Mouse (Mus musculus) CH12.LX (cell line): ENCODE measurements around the gene Zfp575.

Experiments
- CHD2 ChIP-seq: IDR thresholded peaks from 2 replicates; pipeline ENCODE4 v1.6.1; 2011; ENCODE audit warnings: low read length, improper control_type of control experiment
- CTCF ChIP-seq, 2 experiments: IDR thresholded peaks in 1 of 2; conservative IDR thresholded peaks in 1 of 2; 2 replicates each; pipeline ENCODE4 v1.5.1; 2011 to 2012; ENCODE audit warnings: low read depth in 2 of 2, low read length in 2 of 2, improper control_type of control experiment in 1 of 2, inconsistent platforms in 1 of 2, mild to moderate bottlenecking in 1 of 2, moderate library complexity in 1 of 2
- EP300 ChIP-seq: IDR thresholded peaks from 2 replicates; pipeline ENCODE4 v1.6.1; 2011; ENCODE audit warnings: low read length, improper control_type of control experiment
- HCFC1 ChIP-seq: IDR thresholded peaks from 2 replicates; pipeline ENCODE4 v1.6.1; 2012; ENCODE audit warnings: low read depth, mild to moderate bottlenecking, inconsistent platforms, low read length, improper control_type of control experiment
- MAX ChIP-seq: IDR thresholded peaks from 2 replicates; pipeline ENCODE4 v1.6.1; 2011; ENCODE audit warnings: low read length, improper control_type of control experiment
- MYC ChIP-seq: IDR thresholded peaks from 2 replicates; pipeline ENCODE4 v1.6.1; 2011; ENCODE audit warnings: low read depth, mild to moderate bottlenecking, improper control_type of control experiment, low read length
- POLR2A ChIP-seq: IDR thresholded peaks from 2 replicates; pipeline ENCODE4 v1.6.1; 2011; ENCODE audit warnings: low read depth, mild to moderate bottlenecking, improper control_type of control experiment, low read length
- TCF12 ChIP-seq: IDR thresholded peaks from 2 replicates; pipeline ENCODE4 v1.6.1; 2014; ENCODE audit warnings: low read depth, mild to moderate bottlenecking, inconsistent platforms, low read length, improper control_type of control experiment
- UBTF ChIP-seq: IDR thresholded peaks from 2 replicates; pipeline ENCODE4 v1.6.1; 2012; ENCODE audit warnings: low read depth, mild to moderate bottlenecking, inconsistent platforms, low read length, improper control_type of control experiment, moderate library complexity
- ZNF384 ChIP-seq: IDR thresholded peaks from 2 replicates; pipeline ENCODE4 v1.6.1; 2012; ENCODE audit warnings: low read depth, low read length, improper control_type of control experiment, inconsistent platforms

- TF ChIP-seq CTCF (conservative IDR thresholded peaks at IDR 0.05 in 1 of 2, IDR thresholded peaks at IDR 0.05 in 1 of 2; ENCODE audit: low read depth in 2 of 2, low read length in 2 of 2) (peak; percentile 85 to 88), TCF12 (peak; percentile 79), EP300 (peak; percentile 84), UBTF (no peak), POLR2A (no peak), CHD2 (no peak; the same call in 1 of the 2 replicates), MYC (0 out of 2 replicates have a peak, but pooled peaks have one; percentile 79), MAX (peak; percentile 54), ZNF384 (no peak), HCFC1 (peak; percentile 26; the same call in 1 of the 2 replicates)
Measured at GRCm38 (mm10) chr7:24564607-24565265, 22.7 kb downstream of the Zfp575 start.
